Mouse (Mus musculus): Measurements from ENCODE around the gene Stk40.

GRCm38 (mm10) chr4:126137773-126138172, 34.0 kb downstream of the Stk40 start:
- TF ChIP-seq CTCF (IDR thresholded peaks at IDR 0.05; ENCODE audit: insufficient read depth, low read depth, low read length) (no peak), POLR2A (IDR thresholded peaks at IDR 0.05; ENCODE audit: insufficient read depth, low read depth, low read length) (no peak)

Data from olfactory bulb, adult 2 months (tissue).